Mouse (Mus musculus) cortical plate, adult 2 months (tissue): Measurements from ENCODE around the gene Phykpl.

Source experiments
- CTCF ChIP-seq: fragments of 200-500 bp; IDR thresholded peaks from 2 replicates; pipeline ENCODE4 v1.5.1; 2011; ENCODE audit warnings: mild to moderate bottlenecking, control low read depth, low read length; ENCODE audit not compliant: insufficient read depth; ENCODE audit errors: extremely low read depth
- POLR2A ChIP-seq: fragments of 200-500 bp; IDR thresholded peaks from 2 replicates; pipeline ENCODE4 v1.6.1; 2011; ENCODE audit warnings: mild to moderate bottlenecking, low read length, control low read depth; ENCODE audit not compliant: insufficient read depth; ENCODE audit errors: extremely low read depth

- no peak for TF ChIP-seq CTCF
- no peak for TF ChIP-seq POLR2A
Measured at GRCm38 (mm10) chr11:51597553-51597952, 13.0 kb downstream of the Phykpl start.
